Mouse (Mus musculus): ENCODE measurements around the gene Nkrf.
"Not testable (repeated sequence)": the region's sequence is repeated elsewhere in the genome, so short reads cannot be mapped to it uniquely, and the experiment has no call there.

Nkrf gene

DNA sequence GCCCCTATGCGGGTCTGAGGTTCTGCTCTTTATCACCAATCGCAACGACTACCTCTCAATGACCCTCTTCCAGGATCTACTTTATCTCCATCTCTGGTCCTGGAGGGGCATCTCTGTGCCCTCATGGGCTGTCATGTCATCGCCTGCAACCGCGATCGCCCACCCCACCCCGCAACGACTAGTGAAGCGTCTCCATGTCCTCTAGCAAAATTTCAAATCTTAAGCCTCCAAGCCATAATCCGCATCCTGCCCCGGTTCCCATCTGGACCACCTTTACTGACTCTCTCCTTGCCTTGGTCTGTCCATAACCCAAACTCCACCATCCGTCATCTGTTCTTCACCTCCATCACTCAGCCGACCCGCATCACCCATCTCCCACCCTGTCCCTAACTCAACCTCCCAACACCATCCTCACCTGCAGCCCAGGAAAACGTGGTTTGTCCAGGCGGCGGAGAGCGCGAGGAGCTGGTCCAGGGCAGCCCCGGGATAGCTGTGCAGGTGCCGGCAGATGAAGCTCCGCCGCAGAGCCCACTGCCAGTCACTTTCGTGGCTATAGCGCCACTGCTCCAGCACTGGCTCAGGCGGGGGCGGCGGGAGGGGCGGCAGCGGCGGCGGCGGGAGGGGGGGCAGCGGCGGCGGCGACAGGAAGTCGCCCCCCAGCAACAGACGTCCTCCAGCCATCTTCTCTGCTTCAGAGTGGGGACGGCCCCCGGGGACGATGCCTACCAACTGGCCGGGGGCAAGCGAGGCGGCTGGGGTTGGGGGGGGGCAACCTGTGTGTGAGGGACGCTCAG, at the start of gene Nkrf:
TSS of gene Nkrf (minus strand) at position 579 of the 794 bp plus-strand sequence.
- no peak for DNase-seq (ENCODE audit: low read depth)

DNA sequence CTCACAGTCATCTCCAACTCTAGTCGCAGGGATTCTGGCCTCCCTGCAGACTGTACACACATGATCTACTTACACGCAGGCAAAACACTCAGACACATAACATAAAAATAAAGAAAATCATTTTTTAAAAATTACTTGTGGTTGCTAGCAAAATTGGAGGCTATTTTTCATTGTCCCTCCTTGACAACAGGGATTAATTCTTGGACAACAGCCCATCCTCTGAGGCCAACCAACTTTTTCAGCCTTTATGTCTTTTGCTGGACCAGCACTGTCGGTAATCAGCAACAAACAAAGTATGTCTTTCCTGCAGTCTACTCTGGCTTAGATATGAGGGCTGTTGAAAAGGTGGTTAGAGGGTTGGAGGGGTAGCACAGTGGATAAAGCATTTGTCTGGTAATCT, 38.4 kb upstream of the Nkrf start:
- DNase-seq (ENCODE audit: low read depth): no peak

DNA sequence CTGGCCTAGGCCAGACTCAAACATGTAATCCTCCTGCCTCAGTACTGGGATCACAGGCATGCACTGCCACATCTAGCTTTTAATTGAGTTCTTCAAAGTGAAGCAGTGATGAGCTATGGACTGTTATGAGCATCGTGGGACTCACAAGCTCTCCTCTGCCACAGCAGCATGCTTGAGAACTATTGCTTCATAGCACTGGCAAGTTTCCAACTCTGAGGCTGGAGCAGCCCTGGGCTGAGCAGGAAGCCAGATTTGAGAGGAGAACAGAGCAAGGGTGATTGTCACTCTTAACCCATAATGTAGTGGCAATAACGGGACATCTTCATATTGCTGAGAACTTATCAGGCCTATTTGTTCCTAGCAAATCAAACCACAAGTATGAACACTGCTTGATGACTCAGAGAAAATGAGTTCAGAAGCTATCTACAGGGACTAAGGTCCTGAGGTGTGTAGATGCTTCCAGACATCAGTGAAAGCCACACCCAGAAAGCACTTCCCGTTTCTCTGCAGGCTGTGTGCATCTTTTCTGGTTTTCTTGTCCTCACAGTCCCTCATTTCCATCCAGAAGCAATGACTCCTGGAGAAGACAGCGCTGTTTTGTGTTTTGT, 37.2 kb upstream of the Nkrf start:
- peak; percentile 58 for DNase-seq (ENCODE audit: low read depth)

DNA sequence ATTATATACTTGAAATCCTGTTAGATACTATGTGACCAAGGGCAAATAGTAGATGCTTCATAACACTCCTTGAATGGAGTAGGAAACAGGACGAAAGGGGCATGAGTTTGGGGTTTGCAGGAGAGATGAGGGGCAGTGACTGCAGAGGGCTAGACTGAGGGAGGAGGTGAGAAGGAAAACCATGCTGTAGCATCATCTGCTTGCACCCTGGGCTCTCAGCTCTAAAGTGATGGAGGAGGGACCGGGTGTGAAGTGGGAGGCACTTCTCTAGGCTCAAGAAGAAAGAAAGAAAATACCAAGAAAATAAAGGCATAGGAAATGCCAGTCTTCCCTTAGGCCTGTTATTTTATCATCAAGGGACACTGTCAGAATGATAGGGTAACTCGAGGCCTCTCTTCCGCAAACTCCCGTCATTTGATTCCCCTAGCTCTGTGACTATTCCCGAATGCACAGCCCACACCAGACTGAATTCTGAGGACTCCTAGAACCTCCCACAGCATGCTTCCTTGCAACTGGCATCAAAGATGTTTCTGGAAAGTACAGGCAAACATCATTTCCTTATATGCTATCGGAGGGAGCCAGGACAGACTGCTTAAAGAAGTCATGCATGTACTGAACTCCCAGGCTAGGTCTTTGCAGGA, 32.7 kb upstream of the Nkrf start:
- no peak for DNase-seq (ENCODE audit: low read depth)

DNA sequence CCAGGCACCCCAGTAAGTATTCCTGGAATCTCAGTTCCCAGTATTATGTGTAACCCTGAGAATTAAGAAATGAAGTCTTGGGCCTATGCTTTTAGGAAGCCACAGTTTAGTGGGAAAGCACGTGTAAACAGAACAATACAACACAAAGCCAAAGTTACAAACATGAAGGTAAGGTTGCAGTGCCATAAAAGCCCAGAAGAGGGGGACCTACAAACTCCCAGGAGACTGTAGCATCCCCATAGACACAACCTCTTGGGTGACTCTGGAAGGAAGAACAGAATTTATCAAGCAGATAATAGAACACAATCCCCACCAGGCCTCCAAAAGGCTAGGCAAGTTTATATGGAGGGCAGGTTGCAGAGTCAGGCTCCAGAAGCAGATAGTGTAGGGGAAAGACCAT, 27.9 kb upstream of the Nkrf start:
- no peak for DNase-seq (ENCODE audit: low read depth)

DNA sequence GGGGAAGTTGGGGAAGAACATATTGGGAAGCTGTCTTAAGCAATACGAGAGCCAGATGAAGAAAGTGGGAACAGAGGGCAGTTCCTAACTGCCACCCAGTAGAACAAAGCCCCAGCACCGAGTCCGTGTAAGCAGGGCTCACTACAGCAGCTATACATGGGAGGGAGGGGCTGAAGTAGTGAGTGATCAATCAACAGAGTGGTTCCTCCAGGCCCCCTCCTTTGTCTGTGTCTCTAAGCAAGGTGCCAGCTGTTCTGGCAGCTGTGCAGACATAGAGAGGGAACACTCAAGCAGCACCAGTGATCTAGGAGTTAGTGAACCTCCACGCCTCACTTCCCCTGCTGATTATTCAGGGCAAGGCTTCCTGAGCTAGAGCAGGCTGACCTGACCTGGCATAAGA, 27.0 kb upstream of the Nkrf start:
- no peak for DNase-seq (ENCODE audit: low read depth)

DNA sequence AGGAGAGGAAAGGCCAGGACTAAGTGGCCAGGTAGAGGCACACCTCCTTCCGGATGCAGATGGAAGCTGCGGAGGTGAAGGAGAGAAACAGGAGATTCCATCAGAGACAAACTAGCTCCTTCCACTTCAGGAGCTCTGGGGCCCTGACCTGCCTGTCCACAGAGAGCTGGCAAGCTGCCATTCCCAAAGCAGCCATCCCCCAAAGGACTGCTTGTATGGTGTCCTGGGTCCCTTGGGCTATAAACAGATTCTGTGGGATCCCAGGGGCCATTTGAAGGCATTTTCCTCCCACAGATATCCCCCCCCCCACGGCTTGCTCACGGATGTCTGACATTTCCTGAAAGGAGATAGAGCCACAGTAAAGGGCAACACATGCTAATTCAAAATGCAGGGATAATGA, 26.1 kb upstream of the Nkrf start:
- no peak for DNase-seq (ENCODE audit: low read depth)

DNA sequence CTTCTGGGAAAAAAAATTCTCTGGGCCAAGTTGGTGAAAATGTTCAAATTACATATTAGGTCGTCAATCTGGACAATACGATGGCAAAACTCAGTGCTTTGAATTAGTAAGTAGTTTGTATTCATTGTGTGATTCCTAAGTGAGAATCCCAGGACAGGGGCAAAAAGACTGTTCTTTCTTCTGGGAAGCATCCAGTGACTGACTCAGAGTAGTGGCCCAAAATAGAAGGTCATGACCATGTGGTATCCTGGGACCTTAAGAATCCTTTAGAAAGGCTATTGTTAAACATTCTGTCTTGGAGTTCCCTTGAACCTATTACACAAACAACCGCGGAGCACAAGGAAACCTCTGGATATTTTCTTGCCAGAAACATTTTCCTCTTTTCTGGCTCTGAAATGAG, 18.6 kb upstream of the Nkrf start:
- no peak for DNase-seq (ENCODE audit: low read depth)

DNA sequence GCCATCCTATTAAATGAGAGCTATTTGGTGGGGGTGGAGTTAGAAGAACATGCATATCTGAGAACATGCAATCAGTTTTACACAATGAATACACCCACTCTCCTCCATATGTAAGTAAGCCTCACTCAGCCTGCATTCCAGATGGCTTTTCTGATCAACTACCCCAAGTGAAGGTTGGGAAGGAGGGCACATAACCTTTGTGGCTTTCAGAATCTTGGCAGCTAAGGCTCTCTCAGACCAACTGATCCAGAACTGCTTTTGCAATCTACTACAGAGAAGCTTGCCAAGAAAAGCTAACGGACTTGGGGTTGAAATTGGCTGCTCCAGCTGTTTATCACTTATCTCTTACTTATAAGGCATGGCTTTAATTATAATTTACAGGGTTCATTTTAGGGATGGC, 15.1 kb upstream of the Nkrf start:
- no peak for DNase-seq (ENCODE audit: low read depth)

DNA sequence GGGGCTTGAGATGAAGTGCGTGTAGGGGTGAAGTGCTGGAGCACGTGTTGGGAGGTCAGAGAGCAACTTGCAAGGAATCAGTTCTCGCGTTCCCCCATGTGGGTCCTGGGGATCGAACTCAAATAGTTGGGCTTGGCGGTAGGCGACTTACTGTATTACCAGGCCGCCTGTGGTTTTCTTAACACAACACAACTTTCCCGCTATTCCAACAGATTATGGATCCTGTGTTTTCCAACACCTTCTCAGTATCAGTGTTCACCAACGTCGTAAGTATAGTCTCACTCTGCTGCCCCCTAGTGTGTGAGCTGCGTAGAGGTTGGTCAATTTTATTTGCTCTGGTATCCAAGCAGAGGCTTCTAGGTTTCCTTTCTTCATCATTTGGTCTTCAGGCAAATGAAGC, 8.6 kb upstream of the Nkrf start:
- no peak for DNase-seq (ENCODE audit: low read depth)

DNA sequence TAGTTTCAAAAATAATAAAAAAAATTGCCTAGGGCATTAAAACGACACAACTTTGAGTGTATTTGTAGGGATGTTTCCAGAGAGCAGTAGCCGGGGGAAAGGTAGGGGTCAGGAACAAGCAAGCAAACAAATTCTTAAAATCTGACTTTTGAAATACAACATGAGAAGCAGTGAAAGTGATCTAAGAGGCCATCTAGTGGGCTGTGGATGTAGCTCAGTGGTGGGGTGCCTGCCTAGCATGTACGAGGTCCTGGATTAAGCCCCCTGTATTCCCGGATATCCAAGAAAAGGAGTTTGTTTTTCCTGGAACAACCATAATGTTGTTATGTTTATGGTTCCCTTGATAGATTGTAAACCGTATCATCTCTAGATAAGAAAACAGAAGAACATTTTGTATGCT, 3.8 kb upstream of the Nkrf start:
- no peak for DNase-seq (ENCODE audit: low read depth)

DNA sequence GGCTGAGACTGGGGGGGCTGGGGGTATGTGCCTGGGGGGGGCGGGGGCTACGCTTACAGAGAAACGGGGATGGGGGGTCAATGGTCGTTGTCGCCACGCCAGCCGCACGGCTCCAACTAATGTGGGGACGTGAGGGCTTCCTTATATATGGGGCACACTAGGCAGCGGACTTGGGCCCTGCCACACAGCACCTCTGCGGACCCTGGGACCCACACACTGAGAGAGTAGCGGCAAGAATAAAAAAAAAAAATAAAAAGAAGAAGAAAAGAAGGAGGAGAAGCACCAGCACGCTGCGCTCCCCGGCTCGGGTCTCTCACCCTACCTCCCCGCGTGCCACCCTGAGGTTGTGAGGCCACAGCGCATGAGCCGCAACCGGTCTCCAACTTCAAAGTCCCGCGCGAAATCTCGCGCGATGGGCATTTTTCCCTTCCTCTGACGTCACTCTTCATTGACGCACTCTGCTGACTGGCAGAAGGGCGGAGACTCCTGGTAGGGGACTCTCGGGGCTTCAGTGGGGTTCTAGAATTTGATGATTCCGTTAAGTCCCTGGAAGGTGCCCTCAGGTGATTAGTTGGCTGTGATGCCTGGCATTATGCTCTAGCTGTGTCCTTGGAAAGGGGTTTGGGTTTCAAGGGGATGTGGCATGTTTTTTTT, 543 bp upstream of the Nkrf start:
- peak; percentile 74 for DNase-seq (ENCODE audit: low read depth)

DNA sequence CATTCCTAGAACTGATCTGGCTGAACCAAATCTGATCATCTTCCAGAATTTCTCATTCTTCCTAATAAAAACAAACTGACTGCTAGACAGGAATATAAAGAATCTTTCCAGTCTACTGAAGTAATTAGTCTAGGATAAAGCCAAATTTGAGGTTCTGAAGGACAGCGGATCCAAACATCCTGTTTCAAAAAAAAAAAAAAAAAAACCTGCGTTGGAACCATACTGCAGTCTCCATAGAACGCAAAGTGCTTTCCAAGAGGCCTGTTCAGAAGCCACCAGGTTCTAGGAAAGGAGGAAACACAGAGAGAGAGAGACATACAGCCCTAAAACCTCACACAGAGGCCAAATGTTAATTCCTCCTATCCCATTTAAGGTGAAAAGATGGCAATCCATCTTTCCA, 1.0 kb downstream of the Nkrf start:
- no peak for DNase-seq (ENCODE audit: low read depth)

DNA sequence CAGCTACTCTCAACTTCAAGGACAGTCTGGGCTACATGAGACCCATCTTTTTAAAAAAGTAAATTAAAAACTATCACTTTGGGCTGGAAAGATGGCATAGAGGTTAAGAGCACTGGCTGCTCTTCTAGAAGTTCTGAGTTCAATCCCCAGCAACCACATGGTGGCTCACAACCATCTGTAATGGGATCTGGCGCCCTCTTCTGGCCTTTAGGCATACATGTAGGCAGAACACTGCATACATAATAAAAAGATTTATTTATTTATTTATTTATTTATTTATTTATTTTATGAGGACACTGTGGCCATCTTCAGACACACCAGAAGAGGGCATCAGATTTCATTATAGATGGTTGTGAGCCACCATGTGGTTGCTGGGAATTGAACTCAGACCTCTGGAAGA, 3.8 kb downstream of the Nkrf start:
- DNase-seq (ENCODE audit: low read depth): not testable (repeated sequence)

DNA sequence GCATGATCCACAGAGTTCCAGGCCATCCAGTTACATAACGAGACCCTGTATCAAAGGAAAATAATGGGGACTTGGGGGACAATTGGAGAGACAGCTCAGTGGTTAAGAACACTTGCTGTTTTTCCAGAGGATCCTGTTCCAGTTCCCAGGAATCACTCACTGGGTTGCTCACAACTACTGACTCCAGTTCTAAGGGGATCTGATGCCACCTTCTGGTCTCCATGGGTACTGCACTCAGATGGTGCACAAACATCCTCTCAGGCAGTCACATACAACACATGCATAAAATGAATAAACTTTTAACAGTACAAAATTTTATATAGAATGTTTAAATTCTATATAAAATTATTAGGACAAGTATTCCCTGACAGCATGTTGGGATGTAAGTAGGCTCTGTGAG, 18.0 kb downstream of the Nkrf start:
- DNase-seq (ENCODE audit: low read depth): no peak

DNA sequence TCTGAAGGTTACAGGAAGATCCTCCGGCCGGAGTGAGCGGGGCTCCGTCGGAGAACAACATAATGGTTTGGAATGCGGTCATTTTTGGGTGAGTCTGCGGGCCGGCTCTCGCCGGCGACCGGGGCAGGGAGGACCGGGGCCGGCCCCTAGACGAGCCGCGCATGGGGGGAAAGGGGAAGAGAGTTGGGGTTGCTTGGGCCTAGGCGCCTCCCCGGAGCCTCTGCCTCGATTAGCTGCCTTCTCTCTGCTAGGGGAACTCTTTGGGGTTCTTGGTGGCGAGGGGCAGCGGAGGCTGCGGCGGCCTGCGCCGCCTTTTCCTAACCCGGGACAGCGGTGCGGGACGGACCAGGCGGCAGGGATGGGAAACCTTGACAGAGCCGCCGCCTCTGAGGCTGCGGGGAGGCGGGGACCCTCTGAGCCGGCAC, 28.0 kb downstream of the Nkrf start:
- DNase-seq (ENCODE audit: low read depth): no peak

DNA sequence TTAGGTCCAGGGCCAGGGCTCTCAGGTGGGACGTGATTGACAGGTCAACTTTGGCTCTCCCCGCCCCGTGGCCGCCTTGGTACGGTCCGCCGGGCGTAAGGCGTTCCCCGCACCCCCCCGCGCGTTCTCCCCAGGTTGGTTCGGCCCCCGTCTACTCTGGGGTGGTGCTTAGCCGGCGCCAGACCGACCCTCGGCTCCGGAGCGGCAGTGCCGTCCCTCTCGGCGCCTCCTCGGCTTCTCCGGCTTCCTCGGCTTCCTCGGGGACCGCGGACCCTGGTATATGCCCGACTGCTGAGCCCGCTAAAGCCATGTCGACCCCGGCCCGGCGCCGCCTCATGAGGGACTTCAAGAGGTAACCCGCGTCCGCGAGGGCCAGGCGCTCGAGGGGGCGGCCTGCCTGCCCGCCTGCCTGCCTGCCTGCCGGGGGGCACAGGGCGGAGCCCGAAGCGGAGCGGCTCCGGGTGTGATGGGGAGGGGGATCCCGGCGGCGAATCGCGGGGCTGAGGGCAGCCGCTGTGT, 28.5 kb downstream of the Nkrf start:
- peak; percentile 35 for DNase-seq (ENCODE audit: low read depth)

DNA sequence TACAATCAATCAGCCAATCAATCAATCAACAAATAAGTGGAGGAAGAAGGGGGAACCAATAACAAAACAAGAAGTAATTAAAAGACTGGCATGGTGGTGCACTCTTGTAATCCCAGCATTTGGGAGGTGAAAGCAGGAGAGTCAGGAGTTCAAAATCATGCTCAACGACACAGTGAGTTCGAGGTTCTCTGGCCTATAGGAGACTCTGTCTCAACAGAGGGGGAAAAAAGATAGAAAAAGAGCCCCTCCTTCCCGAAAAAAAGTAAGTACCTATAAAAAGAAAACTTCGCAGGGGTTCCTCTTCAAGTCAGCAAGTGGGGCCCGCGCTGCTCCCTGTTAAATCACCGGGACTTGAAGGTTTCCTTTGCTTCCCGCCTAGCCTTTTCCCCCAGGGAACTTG, 28.9 kb downstream of the Nkrf start, which contains the start of the genes Ube2a and C330007P06Rik:
TSS of gene Ube2a (plus strand) at position 136 of the 400 bp plus-strand sequence.
TSS of gene C330007P06Rik (minus strand) at position 347 of the 400 bp plus-strand sequence.
- no peak for DNase-seq (ENCODE audit: low read depth)

DNA sequence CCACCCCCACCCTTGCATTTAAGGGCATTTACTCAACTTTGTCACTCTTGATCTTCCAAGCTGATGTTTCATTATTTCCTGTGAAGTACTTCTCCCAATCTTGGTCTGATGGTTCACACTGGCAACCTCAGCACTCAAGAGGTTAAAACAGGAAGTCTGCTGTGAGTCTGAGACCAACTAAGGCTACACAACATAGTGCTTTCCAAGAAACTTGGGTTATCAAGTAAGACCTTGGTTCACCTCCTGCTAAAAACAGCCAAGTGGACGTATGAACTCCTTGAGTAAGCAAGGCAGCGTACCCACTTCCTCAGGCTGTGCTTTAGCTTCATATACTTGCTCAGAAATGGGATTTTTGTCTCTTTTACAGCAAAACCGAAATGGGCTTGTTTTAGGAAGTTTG, 32.3 kb downstream of the Nkrf start:
- no peak for DNase-seq (ENCODE audit: low read depth)

DNA sequence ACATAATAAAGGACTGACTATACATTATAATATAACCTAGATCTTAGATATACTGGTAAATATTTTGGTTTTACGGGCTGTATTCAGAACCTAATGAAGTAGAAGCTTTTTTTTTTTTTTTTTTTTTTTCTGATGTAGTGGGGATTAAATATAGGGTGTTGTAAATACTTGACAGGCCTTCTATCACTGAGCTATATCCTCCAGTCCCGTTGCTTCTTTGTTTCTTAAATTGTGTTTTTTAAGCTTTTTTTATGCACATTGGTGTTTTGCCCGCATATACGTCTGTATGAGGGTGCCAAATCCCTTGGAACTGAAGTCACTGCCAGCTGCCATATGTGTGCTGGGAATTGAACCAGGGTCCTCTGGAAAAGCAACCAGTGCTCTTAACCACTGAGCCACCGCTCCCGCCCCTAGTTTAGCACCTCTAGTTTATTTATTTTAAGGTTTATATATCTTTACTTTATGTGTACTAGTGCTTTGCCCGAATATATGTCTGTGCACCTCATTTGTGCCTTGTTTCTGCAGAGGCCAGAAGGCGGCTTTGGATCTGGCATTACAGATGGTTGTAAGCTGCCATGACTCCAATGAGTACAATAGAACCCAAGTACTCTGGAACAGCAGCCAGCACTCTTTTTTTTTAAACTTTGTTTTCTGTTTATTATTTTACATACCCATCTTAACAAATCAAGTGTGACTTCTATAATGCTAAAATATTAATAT, 37.9 kb downstream of the Nkrf start:
- DNase-seq (ENCODE audit: low read depth): no peak

DNA sequence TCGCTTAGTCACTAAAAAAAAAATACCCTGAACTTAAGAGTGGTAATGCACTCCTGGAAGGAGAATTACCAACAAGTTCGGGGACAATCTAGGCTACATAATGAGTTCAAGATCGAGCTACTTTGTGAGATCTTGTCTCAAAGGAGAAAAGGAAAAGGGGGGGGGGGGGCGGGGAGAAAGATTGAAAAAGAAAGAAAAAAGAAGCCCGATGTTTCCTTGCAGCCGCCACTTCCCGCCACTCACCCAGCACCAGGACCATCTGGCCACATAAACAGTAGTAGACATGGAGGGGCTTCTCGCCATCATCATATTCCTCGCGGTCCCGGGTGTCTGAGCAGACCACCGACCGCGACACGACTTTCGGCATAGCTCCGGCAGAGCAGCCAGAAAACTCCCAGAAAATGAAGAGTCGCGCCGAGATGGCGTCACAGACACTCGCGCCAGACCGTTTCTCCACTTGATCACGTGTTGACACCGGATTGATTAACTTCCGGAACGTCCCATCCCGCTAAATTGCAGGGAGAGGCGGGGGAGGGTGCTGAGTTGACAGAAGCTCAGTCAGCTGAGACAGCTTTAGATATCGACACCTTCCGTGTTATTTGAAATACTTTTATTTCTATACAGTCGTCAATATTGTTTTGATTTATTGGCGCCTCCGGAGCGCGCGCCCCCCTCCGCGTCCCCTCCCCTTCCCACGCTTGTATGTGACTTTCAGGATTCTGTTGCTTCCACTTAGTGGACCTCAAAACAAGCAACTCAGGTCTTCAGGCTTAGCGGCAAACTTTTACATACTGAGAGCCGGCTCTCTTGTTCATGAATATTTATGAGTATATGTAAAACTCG, 38.7 kb downstream of the Nkrf start:
- DNase-seq (ENCODE audit: low read depth): peak; percentile 57

Data from fibroblast of lung, adult 2 months (primary cell).